Mouse (Mus musculus) bone marrow, adult 2 months (tissue): ENCODE measurements around the gene Ablim1. TPM values are rescaled to one million over a fixed set of nuclear protein-coding genes. Genes with fewer than 3 reads are reported as not detected.

Experiments used
- H3K27ac ChIP-seq: fragments of 200-500 bp; 2 replicates; pipeline ENCODE4 v1.5.1; 2012; ENCODE audit warnings: low read depth, mild to moderate bottlenecking, control low read depth, inconsistent platforms, low read length; ENCODE audit not compliant: control insufficient read depth, poor library complexity, insufficient read depth
- H3K4me1 ChIP-seq: fragments of 200-500 bp; 2 replicates; pipeline ENCODE4 v1.6.1; 2011; ENCODE audit warnings: low read length; ENCODE audit not compliant: control insufficient read depth, insufficient read depth
- H3K4me3 ChIP-seq: fragments of 200-500 bp; replicated peaks from 2 replicates; pipeline ENCODE3; 2011; ENCODE audit warnings: mild to moderate bottlenecking, low read depth, low read length, control low read depth; ENCODE audit not compliant: control insufficient read depth
- CTCF ChIP-seq: fragments of 200-500 bp; IDR thresholded peaks from 2 replicates; pipeline ENCODE4 v1.5.1; 2011; ENCODE audit warnings: low read length, control low read depth; ENCODE audit not compliant: control insufficient read depth, insufficient read depth
- POLR2A ChIP-seq: fragments of 200-500 bp; IDR thresholded peaks from 2 replicates; pipeline ENCODE4 v1.6.1; 2011; ENCODE audit warnings: low read depth, mild to moderate bottlenecking, control low read depth, low read length, borderline replicate concordance; ENCODE audit not compliant: control insufficient read depth
- WGBS: fragments of 180-500 bp; shearing (Covaris S2); methylation state at CpG from one replicate; pipeline ENCODE4 v1.1.7; 2018; 5-methylcytosine and 5-hydroxymethylcytosine counted together
- polyA plus RNA-seq: library from polyadenylated mRNA; stranded (reverse); fragments of >200 nt; gene quantifications from 2 replicates; pipeline ENCODE4 v1.2.4, GENCODE M21; 2011; ENCODE audit warnings: low replicate concordance; ENCODE audit not compliant: missing spikeins, insufficient read depth, insufficient read length

Ablim1 gene
- polyA plus RNA-seq, 1 experiment, result 15.5 TPM

DNA sequence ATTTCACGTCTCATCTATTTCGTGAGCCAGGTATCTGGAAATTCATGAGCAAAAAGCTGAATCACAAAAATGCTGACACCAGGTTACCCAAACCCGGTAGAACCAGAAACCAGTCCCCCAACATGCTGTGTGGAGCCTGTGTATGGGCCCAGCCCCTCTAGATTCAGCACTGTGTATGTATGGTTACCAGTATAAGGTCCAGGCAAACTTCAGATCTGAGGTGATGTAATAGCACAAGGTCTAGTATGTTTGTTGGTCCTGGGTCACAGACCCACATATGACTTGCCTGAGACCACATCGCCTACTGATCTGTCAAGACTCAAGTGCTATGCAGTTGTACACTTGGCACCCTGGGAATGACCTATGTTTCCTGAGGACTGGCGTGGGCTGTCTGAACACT, 143.8 kb downstream of the Ablim1 start:
- 74% methylated on average over 5 of the region's 5 CpGs for WGBS
- Histone ChIP-seq H3K4me3 (no peak overlapping the region), H3K4me1 (no peaks in the 10 kb centered on the region), H3K27ac (no peak overlapping the region)
- TF ChIP-seq CTCF (no peak), POLR2A (no peak)

DNA sequence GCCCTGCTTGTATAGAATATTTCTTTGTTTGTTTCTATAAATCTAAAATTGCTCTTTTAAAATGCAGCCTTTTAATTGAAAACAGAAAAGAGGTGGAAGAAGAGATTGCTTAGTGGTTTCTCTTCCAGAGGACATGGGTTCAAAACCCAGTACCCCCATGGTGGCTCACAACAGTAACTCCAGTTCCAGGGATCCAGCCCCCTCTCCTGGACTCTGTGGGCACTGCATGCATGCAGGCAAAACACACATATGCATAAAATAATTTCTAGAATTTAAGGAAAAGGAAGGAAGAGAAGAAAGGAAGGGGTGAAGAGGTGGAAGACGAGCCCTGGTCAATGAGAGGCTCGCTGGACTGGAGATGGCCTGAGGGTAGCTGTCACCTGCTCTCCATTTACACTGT, 145.2 kb downstream of the Ablim1 start:
- H3K4me3 ChIP-seq, result no peak overlapping the region
- no peak overlapping the region for H3K27ac ChIP-seq
- WGBS, result 78% methylated on average over 2 of the region's 2 CpGs
- H3K4me1 ChIP-seq, result no peaks in the 10 kb centered on the region
- TF ChIP-seq POLR2A (no peak), CTCF (no peak)

GRCm38 (mm10) chr19:57167721-57168120, 147.0 kb downstream of the Ablim1 start:
- no peak overlapping the region for H3K4me3 ChIP-seq
- H3K27ac ChIP-seq, result no peak overlapping the region
- TF ChIP-seq CTCF (no peak), POLR2A (no peak)
- H3K4me1 ChIP-seq, result no peaks in the 10 kb centered on the region
- WGBS, result 77% methylated on average over 5 of the region's 5 CpGs

DNA sequence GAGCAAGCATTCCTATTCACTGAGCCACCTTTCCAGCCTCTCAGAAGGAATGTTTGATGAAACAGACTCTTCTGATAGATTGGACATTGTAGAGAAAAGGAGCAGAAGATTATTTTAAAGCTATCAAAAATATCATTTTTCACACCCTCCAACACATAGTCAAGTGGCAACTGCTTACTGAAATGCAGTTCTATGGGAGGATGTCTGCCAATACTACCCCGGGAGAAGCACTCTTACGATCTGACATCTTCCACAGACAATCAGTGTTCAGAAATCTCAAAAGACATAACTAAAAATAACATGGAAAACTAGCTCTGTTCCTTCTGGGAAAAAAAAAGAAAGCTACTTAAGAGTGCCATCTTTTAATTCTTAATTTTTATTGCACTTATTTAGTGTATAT, 149.8 kb downstream of the Ablim1 start:
- no peak overlapping the region for H3K27ac ChIP-seq
- 83% methylated on average over 2 of the region's 2 CpGs for WGBS
- TF ChIP-seq POLR2A (no peak), CTCF (no peak)
- no peak overlapping the region for H3K4me3 ChIP-seq
- no peaks in the 10 kb centered on the region for H3K4me1 ChIP-seq

DNA sequence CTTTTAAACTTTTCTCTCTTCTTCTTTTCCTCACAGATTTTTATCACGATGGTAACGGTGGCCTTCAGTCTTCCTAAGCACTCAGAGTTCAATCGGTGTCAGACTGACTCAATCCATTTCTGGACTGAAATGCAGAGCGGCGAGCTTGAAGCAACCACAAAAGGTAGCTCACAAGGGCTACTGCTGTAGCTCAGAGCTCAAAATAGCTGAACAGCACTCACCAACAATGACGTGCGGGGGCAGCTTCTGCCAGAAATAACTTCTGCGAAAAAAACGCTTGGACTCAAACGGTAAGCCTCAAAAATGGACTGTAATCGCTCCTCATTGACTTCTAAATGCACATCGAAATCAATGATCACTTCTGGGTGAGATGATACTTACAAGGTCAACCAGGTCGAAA, 151.4 kb downstream of the Ablim1 start:
- no peak overlapping the region for H3K27ac ChIP-seq
- 57% methylated on average over 13 of the region's 13 CpGs for WGBS
- H3K4me3 ChIP-seq, result no peak overlapping the region
- H3K4me1 ChIP-seq, result no peaks in the 10 kb centered on the region
- TF ChIP-seq POLR2A, result no peak
- TF ChIP-seq CTCF, result no peak

GRCm38 (mm10) chr19:57161978-57162727, 152.6 kb downstream of the Ablim1 start:
- 83% methylated on average over 11 of the region's 11 CpGs for WGBS

GRCm38 (mm10) chr19:57161010-57161660, 153.6 kb downstream of the Ablim1 start:
- H3K27ac ChIP-seq, result no peak overlapping the region
- no peak overlapping the region for H3K4me3 ChIP-seq
- no peaks in the 10 kb centered on the region for H3K4me1 ChIP-seq
- TF ChIP-seq CTCF (peak; percentile 23; the same call in 1 of the 2 replicates), POLR2A (no peak)
- 58% methylated on average over 7 of the region's 7 CpGs for WGBS

More at GRCm38 (mm10) chr19:57161978-57162727, 152.6 kb downstream of the Ablim1 start:
- Histone ChIP-seq H3K4me3 (no peak overlapping the region), H3K27ac (no peak overlapping the region), H3K4me1 (no peaks in the 10 kb centered on the region)
- TF ChIP-seq POLR2A (no peak), CTCF (no peak)

- no peak overlapping the region for H3K27ac ChIP-seq
- no peak for TF ChIP-seq POLR2A
- no peak for TF ChIP-seq CTCF
- no peak overlapping the region for H3K4me3 ChIP-seq
- WGBS, result 81% methylated on average over 20 of the region's 20 CpGs
- H3K4me1 ChIP-seq, result no peaks in the 10 kb centered on the region
Measured at GRCm38 (mm10) chr19:57157731-57158343, 156.9 kb downstream of the Ablim1 start.
